Mouse (Mus musculus) erythroblast, embryonic 14.5 days (primary cell): ENCODE data around the gene Bbs12. TPM values are rescaled to one million over a fixed set of nuclear protein-coding genes. Genes with fewer than 3 reads are reported as not detected.

Experiments
- H3K27me3 ChIP-seq: 2 replicates; pipeline ENCODE4 v1.6.1; 2012; ENCODE audit warnings: inconsistent platforms; ENCODE audit not compliant: control insufficient read depth
- H3K36me3 ChIP-seq: 2 replicates; pipeline ENCODE4 v1.6.1; 2012; ENCODE audit warnings: mild to moderate bottlenecking, inconsistent platforms; ENCODE audit not compliant: control insufficient read depth
- H3K4me1 ChIP-seq: 2 replicates; pipeline ENCODE4 v1.6.1; 2012; ENCODE audit warnings: inconsistent platforms; ENCODE audit not compliant: control insufficient read depth
- H3K4me3 ChIP-seq: replicated peaks from 2 replicates; pipeline ENCODE3; 2012; ENCODE audit warnings: moderate library complexity, mild to moderate bottlenecking, inconsistent platforms
- H3K9me3 ChIP-seq: 2 replicates; pipeline ENCODE4 v1.6.1; 2012; ENCODE audit warnings: low read length, inconsistent platforms, mixed read lengths; ENCODE audit not compliant: control insufficient read depth
- GATA1 ChIP-seq: IDR thresholded peaks from 2 replicates; pipeline ENCODE4 v1.6.1; 2012; ENCODE audit warnings: low read length, inconsistent platforms, mixed read lengths
- TAL1 ChIP-seq: IDR thresholded peaks from 3 replicates; pipeline ENCODE4 v1.6.1; 2012; ENCODE audit warnings: low read length, inconsistent platforms, mixed read lengths
- polyA plus RNA-seq: library from polyadenylated mRNA; stranded (reverse); fragments of >175 nt; gene quantifications from 2 replicates; pipeline ENCODE4 v1.2.3, GENCODE M21; 2012

The Bbs12 gene
- polyA plus RNA-seq, 1 experiment, result not detected

DNA sequence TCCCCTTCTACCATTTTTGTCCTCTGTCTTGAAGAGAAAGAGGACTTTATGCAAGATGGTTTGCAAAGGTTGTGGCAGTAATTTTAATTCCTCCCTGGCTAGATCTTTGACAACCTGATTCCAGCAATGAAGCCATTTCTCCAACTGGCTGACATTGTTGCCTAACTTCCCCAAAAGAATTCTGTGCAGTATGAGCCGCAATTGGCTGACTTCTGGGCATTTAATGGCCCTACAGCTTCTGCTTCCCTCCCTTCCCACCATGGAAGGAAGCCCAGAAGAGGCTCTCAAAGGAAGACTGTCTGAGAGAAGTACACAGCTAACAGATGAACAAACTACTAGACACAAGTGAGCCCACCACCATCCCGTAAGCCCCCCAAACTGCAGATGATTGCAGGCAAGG, 23.1 kb upstream of the Bbs12 start:
- no peak overlapping the region for H3K4me3 ChIP-seq
- TF ChIP-seq GATA1 (no peak), TAL1 (no peak)
- H3K9me3 ChIP-seq, result no peaks in the 10 kb centered on the region
- no peaks in the 10 kb centered on the region for H3K4me1 ChIP-seq
- H3K27me3 ChIP-seq, result no peaks in the 10 kb centered on the region
- H3K36me3 ChIP-seq, result no peaks in the 10 kb centered on the region

- Histone ChIP-seq H3K4me3 (no peak overlapping the region), H3K27me3 (no peaks in the 10 kb centered on the region), H3K9me3 (no peaks in the 10 kb centered on the region), H3K36me3 (no peaks in the 10 kb centered on the region), H3K4me1 (no peaks in the 10 kb centered on the region)
- TF ChIP-seq TAL1 (no peak), GATA1 (no peak)
Observed at GRCm38 (mm10) chr3:37290881-37291541, 21.3 kb upstream of the Bbs12 start.

DNA sequence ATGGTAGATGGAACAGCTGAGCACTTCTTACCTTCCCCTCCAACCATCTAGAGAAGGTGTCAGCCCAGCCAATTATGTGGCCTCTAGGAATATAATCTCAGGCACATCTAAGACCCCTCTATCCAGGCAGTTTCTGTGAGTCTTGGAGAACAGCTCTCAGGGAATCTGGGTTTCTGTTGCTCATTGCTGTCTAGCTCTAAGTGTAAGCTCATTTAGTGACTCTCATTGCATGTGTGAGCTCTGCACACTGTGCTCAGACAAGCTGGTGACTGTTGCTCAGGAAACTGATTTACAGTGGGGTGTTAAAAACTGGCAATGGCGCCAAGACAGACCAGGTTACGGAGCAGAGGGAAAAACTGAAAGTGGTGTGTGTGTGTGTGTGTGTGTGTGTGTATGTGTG, 20.4 kb upstream of the Bbs12 start:
- Histone ChIP-seq H3K9me3 (no peaks in the 10 kb centered on the region), H3K36me3 (no peaks in the 10 kb centered on the region), H3K4me3 (no peak overlapping the region), H3K27me3 (no peaks in the 10 kb centered on the region), H3K4me1 (no peaks in the 10 kb centered on the region)
- TF ChIP-seq GATA1, result no peak
- no peak for TF ChIP-seq TAL1

- Histone ChIP-seq H3K4me3 (no peak overlapping the region), H3K4me1 (no peaks in the 10 kb centered on the region), H3K27me3 (no peaks in the 10 kb centered on the region), H3K9me3 (no peaks in the 10 kb centered on the region), H3K36me3 (no peaks in the 10 kb centered on the region)
- TF ChIP-seq GATA1 (no peak), TAL1 (no peak)
Observed at GRCm38 (mm10) chr3:37292654-37293053, 19.7 kb upstream of the Bbs12 start.

DNA sequence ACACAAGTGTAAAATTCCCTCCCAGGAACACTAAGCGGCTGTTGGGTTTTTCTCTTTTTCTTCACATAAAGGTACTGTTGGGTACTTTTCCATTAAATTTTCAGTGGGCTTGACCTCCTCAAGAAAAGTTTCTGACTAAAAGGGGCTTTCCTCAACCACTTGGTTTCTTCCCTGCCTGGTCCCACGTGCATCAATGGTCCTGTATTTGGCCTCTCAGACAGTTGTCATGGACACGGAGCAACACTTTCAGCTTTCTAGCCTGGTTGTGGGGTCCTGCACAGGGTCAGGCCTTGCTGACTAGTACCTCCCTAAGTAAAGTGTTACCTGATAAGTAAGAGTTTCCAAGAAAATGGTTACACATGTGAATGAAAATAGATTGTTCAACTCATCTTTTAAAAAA, 12.9 kb upstream of the Bbs12 start:
- H3K36me3 ChIP-seq, result no peaks in the 10 kb centered on the region

DNA sequence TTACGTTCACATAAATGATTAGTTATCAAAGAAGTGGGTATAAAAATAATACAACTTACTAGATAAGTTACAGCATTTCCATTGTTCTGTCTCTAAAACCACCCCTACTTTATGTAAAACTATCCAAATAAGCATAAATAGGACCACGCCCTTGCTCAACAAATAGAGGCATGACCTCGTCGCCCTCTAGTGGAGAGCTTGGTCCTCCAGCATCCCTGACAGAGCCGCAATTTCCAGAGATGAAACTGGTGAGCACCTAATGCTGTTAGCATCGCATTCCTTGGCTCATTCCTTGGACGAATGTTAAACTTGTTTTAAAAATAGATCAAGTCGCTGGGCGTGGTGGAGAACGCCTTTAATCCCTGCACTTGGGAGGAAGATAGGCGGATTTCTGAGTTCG, 9.7 kb upstream of the Bbs12 start:
- no peak for TF ChIP-seq TAL1
- TF ChIP-seq GATA1, result no peak
- Histone ChIP-seq H3K27me3 (no peaks in the 10 kb centered on the region), H3K9me3 (0 out of 2 replicates have a peak, but pooled peaks cover 2% of the 10 kb centered on the region), H3K36me3 (no peaks in the 10 kb centered on the region), H3K4me1 (peaks cover 15% of the 10 kb centered on the region), H3K4me3 (no peak overlapping the region)

More for the DNA sequence above, 12.9 kb upstream of the Bbs12 start:
- Histone ChIP-seq H3K27me3 (no peaks in the 10 kb centered on the region), H3K4me1 (peaks cover 13% of the 10 kb centered on the region), H3K4me3 (no peak overlapping the region), H3K9me3 (no peaks in the 10 kb centered on the region)
- TF ChIP-seq GATA1, result no peak
- TF ChIP-seq TAL1, result no peak

DNA sequence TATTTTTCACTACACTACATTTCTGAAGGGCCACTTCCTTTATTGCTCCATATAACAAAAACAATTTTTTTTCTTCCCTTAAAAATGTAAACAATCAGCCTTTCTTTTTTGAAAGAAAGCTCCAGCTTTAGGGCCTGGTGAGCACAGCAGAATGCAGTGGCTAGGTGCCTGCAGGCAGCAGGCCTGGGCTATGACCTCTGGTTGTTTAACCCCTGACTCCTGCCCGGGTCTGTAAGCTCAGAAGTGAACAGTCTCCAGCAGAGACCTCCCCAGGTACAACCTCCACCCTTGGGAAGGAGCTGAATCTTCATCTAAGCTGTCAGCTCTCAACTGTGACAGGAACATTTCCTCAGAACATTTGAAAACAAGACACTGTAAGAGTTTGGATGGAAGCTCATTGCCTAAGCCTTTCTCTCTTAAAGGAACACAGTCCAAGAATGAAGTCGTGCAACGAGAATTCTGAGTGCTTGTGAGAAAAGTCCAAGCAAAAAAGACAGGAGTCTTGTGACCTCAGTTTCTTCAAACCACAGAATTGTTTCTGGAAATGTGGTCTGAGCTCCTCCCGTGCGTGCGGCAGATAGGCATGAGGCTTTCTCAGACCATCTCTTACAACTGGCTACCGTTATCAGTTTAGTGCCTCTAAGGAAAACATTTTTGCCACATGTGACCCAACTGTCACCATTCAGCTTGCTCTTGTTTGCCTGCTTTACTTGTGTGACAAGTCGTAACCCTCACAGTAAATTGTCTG, 8.8 kb upstream of the Bbs12 start:
- H3K4me3 ChIP-seq, result no peak overlapping the region
- H3K36me3 ChIP-seq, result no peaks in the 10 kb centered on the region
- no peak for TF ChIP-seq GATA1
- TF ChIP-seq TAL1, result no peak
- H3K4me1 ChIP-seq, result peaks cover 13% of the 10 kb centered on the region
- no peaks in the 10 kb centered on the region for H3K27me3 ChIP-seq
- 0 out of 2 replicates have a peak, but pooled peaks cover 2% of the 10 kb centered on the region for H3K9me3 ChIP-seq

GRCm38 (mm10) chr3:37311897-37312369, 421 bp upstream of the Bbs12 start:
- Histone ChIP-seq H3K36me3 (no peaks in the 10 kb centered on the region), H3K4me1 (peaks cover 18% of the 10 kb centered on the region), H3K9me3 (no peaks in the 10 kb centered on the region), H3K4me3 (peak overlapping the region; percentile 86), H3K27me3 (no peaks in the 10 kb centered on the region)
- TF ChIP-seq GATA1 (no peak), TAL1 (no peak)

DNA sequence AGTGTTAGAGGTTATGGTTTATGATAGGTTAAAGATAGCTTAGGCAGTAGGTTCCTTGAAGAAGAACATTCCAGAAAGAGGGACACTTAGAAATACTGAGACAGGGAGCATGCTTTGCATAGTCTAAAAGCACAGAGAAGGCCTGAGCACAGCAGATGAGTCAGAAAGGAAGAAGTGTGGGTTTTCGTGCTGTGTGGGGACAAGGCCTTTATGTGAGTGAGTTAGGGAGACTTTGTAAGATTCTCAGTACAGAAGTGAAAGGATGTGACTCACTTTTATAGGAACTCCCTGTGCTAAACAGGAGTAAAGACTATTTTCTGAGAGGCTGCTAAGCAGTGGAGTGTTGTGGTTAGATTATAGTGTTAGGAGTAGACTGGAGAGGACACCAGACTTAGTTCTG, 1.0 kb downstream of the Bbs12 start:
- Histone ChIP-seq H3K4me3 (peak overlapping the region; percentile 86), H3K4me1 (peaks cover 18% of the 10 kb centered on the region), H3K36me3 (no peaks in the 10 kb centered on the region), H3K27me3 (no peaks in the 10 kb centered on the region), H3K9me3 (no peaks in the 10 kb centered on the region)
- TF ChIP-seq GATA1 (no peak), TAL1 (no peak)
